Mouse (Mus musculus): ENCODE results near the gene Asgr2. TPM values are rescaled to one million over a fixed set of nuclear protein-coding genes. Genes with fewer than 3 reads are reported as not detected.
A peak's percentile ranks its signal among the peaks of the same experiment; 100 is the strongest.

The Asgr2 gene
- polyA plus RNA-seq, 1 experiment from 2014 or later, result 48.3 TPM

DNA sequence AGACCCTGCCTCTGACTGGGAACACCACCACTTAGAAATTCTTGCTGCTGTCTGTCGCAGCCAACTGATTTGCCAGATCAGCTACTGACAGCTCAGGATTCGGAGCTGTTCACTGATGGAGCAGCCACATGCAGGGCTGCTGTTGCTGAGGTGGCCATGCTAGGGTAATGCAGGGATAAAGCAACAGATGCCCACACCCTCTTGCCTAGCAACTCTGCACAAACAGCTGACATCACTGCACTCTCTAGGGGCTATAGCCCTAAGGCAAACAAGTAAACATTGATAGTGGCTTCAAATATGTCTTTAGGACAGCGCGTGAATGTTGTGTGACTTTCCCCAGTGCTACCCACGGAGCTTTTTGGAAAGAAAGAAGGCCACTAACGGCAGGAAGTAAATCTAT, 13.3 kb upstream of the Asgr2 start:
- Histone ChIP-seq H3K36me3 (replicated peaks; ENCODE audit: insufficient read depth, low read length) (no peaks in the 10 kb centered on the region), H3K27me3 (ENCODE audit: insufficient read depth, low read length) (no peaks in the 10 kb centered on the region), H3K4me3 (ENCODE audit: low read depth, low read length) (no peak overlapping the region), H3K4me1 (ENCODE audit: insufficient read depth) (peaks cover 29% of the 10 kb centered on the region), H3K9me3 (ENCODE audit: low read length) (no peaks in the 10 kb centered on the region), H3K4me2 (ENCODE audit: low read depth, low read length) (no peak overlapping the region), H3K27ac (ENCODE audit: low read depth) (no peak overlapping the region), H3K9ac (replicated peaks) (no peak overlapping the region)
- no peak for ATAC-seq
- no peak for DNase-seq
- TF ChIP-seq EP300 (IDR thresholded peaks at IDR 0.05; ENCODE audit: low read depth), result no peak
- no peak for TF ChIP-seq CTCF (IDR thresholded peaks at IDR 0.05; ENCODE audit: low read depth)
- 54% methylated on average over 6 of the region's 6 CpGs for WGBS (ENCODE audit: insufficient replicate concordance)

GRCm38 (mm10) chr11:70079928-70080327, 12.5 kb upstream of the Asgr2 start:
- peak; percentile 41 for DNase-seq

DNA sequence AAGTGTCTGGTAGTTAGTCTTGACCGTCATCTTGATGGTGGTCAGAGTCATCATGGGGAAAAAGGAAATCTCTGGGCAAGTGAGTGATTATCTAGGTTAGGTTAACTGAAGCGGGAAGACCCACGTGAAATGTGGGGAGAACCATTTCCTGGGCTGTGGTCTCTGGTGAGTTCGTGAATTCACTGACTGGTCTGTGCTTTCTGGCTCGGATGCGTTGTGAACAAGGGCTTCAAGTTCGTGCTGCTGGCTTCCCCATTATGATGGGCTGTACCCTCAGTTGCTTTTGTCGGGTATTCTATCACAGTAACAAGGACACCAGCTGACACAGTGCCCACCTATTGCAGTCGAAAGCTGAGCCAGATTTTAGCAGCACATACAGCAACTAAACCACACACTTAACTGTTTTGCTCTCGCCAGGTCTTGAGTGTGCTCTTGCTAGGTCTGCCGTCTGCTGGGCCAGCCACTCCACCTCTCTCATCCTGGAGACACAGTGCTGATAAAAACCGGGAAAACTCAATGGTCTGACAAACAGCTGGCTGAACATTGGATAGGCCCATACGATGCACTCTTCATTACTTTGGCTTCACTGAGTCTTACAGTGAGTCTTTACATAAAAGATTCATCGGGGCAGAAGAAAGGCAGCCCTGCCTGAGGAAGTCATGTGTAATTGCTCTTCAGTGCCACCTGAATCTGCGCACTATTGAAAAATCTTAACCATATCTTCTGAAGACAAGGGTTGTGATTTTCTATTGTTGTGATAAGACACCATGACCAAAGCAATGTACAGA, 11.4 kb upstream of the Asgr2 start:
- Histone ChIP-seq H3K36me3 (replicated peaks; ENCODE audit: insufficient read depth, low read length) (no peaks in the 10 kb centered on the region), H3K4me3 (ENCODE audit: low read depth, low read length) (no peak overlapping the region), H3K27ac (ENCODE audit: low read depth) (no peak overlapping the region), H3K27me3 (ENCODE audit: insufficient read depth, low read length) (no peaks in the 10 kb centered on the region), H3K4me1 (ENCODE audit: insufficient read depth) (peaks cover 22% of the 10 kb centered on the region), H3K9ac (replicated peaks) (no peak overlapping the region), H3K9me3 (ENCODE audit: low read length) (no peaks in the 10 kb centered on the region), H3K4me2 (ENCODE audit: low read depth, low read length) (no peak overlapping the region)
- DNase-seq (no peak), ATAC-seq (no peak)
- no peak for TF ChIP-seq EP300 (IDR thresholded peaks at IDR 0.05; ENCODE audit: low read depth)
- no peak for TF ChIP-seq CTCF (IDR thresholded peaks at IDR 0.05; ENCODE audit: low read depth)
- WGBS (ENCODE audit: insufficient replicate concordance), result 60% methylated on average over 15 of the region's 15 CpGs

More at GRCm38 (mm10) chr11:70079928-70080327, 12.5 kb upstream of the Asgr2 start:
- H3K4me1 ChIP-seq (ENCODE audit: insufficient read depth), result peaks cover 27% of the 10 kb centered on the region
- WGBS (ENCODE audit: insufficient replicate concordance), result 40% methylated on average over 7 of the region's 7 CpGs
- no peak overlapping the region for H3K4me2 ChIP-seq (ENCODE audit: low read depth, low read length)
- no peak overlapping the region for H3K27ac ChIP-seq (ENCODE audit: low read depth)
- H3K9ac ChIP-seq (replicated peaks), result no peak overlapping the region
- no peaks in the 10 kb centered on the region for H3K27me3 ChIP-seq (ENCODE audit: insufficient read depth, low read length)
- H3K9me3 ChIP-seq (ENCODE audit: low read length), result no peaks in the 10 kb centered on the region
- no peak overlapping the region for H3K4me3 ChIP-seq (ENCODE audit: low read depth, low read length)
- H3K36me3 ChIP-seq (replicated peaks; ENCODE audit: insufficient read depth, low read length), result no peaks in the 10 kb centered on the region
- TF ChIP-seq EP300 (IDR thresholded peaks at IDR 0.05; ENCODE audit: low read depth) (no peak), CTCF (IDR thresholded peaks at IDR 0.05; ENCODE audit: low read depth) (peak; percentile 20; the same call in 1 of the 2 replicates)
- ATAC-seq, result no peak

DNA sequence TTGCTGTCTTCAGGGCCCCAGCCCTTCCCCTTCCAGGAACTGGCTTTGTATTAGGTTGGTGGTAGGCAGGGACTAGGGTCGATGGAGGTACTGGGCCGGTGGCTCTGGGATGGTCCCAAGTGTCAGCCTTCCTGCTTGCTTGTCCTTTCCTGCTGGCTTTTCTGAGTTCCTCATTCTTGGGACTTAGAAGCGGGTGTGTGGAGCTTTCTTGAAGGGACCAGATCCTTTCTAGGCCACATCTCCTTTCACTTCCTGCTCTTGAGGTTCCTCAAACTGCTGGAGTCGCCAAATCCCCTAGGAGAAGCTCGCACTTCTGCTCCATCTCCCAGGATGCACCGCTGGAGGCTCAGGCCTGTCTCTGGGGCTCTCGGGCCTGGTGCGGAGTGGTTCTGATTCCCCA, 7.9 kb upstream of the Asgr2 start:
- Histone ChIP-seq H3K27me3 (ENCODE audit: insufficient read depth, low read length) (no peaks in the 10 kb centered on the region), H3K9me3 (ENCODE audit: low read length) (0 out of 2 replicates have a peak, but pooled peaks cover 4% of the 10 kb centered on the region), H3K27ac (ENCODE audit: low read depth) (no peak overlapping the region), H3K4me2 (ENCODE audit: low read depth, low read length) (no peak overlapping the region), H3K9ac (replicated peaks) (no peak overlapping the region), H3K4me1 (ENCODE audit: insufficient read depth) (peaks cover 7% of the 10 kb centered on the region), H3K36me3 (replicated peaks; ENCODE audit: insufficient read depth, low read length) (no peaks in the 10 kb centered on the region), H3K4me3 (ENCODE audit: low read depth, low read length) (no peak overlapping the region)
- TF ChIP-seq CTCF (IDR thresholded peaks at IDR 0.05; ENCODE audit: low read depth), result no peak
- no peak for TF ChIP-seq EP300 (IDR thresholded peaks at IDR 0.05; ENCODE audit: low read depth)
- ATAC-seq (0 out of 2 replicates have a peak, but pooled peaks have one; percentile 27), DNase-seq (no peak)
- WGBS (ENCODE audit: insufficient replicate concordance), result 60% methylated on average over 8 of the region's 8 CpGs

DNA sequence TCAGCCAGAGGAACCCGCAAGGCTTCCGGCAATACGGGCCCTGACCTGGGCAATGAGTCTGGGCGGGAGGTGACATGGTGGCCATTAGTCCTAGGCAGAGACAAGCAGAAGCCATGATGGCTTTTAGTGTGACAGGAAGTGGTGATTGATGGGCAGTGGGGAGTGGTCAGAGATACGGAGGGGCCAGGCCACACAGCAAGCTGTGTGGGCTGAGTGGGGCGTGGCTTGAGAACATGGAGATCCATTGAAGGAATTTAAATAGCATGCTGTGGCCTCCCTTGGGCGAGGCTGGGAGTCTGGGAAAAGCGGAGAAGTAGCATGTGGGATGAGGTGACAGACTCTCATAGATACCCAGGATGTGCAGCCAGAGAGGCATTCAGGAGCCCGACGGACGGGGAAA, 5.0 kb downstream of the Asgr2 start:
- 76% methylated on average over 11 of the region's 11 CpGs for WGBS (ENCODE audit: insufficient replicate concordance)
- H3K4me1 ChIP-seq (ENCODE audit: insufficient read depth), result no peaks in the 10 kb centered on the region; the same call in 1 of the 2 replicates

DNA sequence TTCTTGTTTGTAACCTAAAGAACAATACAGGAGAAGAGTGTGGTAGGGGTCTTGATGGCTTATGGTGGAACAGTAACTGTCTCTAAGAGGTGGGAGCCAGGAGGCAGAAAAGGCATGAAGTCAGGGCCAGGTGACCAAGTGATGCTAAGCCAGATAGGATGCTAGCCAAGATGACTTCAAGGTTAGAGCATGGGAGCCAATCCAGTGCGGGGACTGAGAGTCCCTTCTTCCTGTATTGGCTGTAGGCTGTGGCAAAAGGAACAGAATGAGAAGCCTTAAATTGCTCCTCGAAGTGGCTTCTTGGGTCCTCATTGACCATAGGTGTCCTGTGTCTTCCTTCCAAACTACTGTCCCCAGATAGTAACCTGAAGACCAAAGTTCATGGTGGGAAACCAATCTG, 6.7 kb downstream of the Asgr2 start:
- Histone ChIP-seq H3K4me3 (ENCODE audit: low read depth, low read length) (no peak overlapping the region), H3K9me3 (ENCODE audit: low read length) (no peaks in the 10 kb centered on the region), H3K4me1 (ENCODE audit: insufficient read depth) (no peaks in the 10 kb centered on the region), H3K36me3 (replicated peaks; ENCODE audit: insufficient read depth, low read length) (peaks cover 4% of the 10 kb centered on the region; the same call in 1 of the 2 replicates), H3K4me2 (ENCODE audit: low read depth, low read length) (no peak overlapping the region), H3K9ac (replicated peaks) (no peak overlapping the region), H3K27ac (ENCODE audit: low read depth) (no peak overlapping the region), H3K27me3 (ENCODE audit: insufficient read depth, low read length) (0 out of 2 replicates have a peak, but pooled peaks cover 2% of the 10 kb centered on the region)
- DNase-seq (no peak), ATAC-seq (no peak)
- WGBS (ENCODE audit: insufficient replicate concordance), result 71% methylated on average over 2 of the region's 2 CpGs
- TF ChIP-seq CTCF (IDR thresholded peaks at IDR 0.05; ENCODE audit: low read depth) (no peak), EP300 (IDR thresholded peaks at IDR 0.05; ENCODE audit: low read depth) (no peak)

More for the DNA sequence above, 5.0 kb downstream of the Asgr2 start:
- Histone ChIP-seq H3K27me3 (ENCODE audit: insufficient read depth, low read length) (0 out of 2 replicates have a peak, but pooled peaks cover 2% of the 10 kb centered on the region), H3K4me3 (ENCODE audit: low read depth, low read length) (no peak overlapping the region), H3K36me3 (replicated peaks; ENCODE audit: insufficient read depth, low read length) (peaks cover 4% of the 10 kb centered on the region; the same call in 1 of the 2 replicates), H3K9ac (replicated peaks) (no peak overlapping the region), H3K27ac (ENCODE audit: low read depth) (no peak overlapping the region), H3K9me3 (ENCODE audit: low read length) (no peaks in the 10 kb centered on the region), H3K4me2 (ENCODE audit: low read depth, low read length) (no peak overlapping the region)
- TF ChIP-seq EP300 (IDR thresholded peaks at IDR 0.05; ENCODE audit: low read depth) (no peak), CTCF (IDR thresholded peaks at IDR 0.05; ENCODE audit: low read depth) (no peak)
- DNase-seq, result no peak
- no peak for ATAC-seq
